Mouse (Mus musculus) heart, embryonic 12.5 days (tissue): Measurements from ENCODE around the gene Fer. TPM values are rescaled to one million over a fixed set of nuclear protein-coding genes. Genes with fewer than 3 reads are reported as not detected.

Experiments
- ATAC-seq: fragments of 200-750 bp; cut with Nextera tagmentation; 2 replicates; pipeline ENCODE4 v1.8.0; 2017; ENCODE audit warnings: moderate TSS enrichment, moderate library complexity; ENCODE audit not compliant: insufficient number of reproducible peaks, low FRiP score
- H3K27ac ChIP-seq: fragments of 300-500 bp; sonication (generic); 2 replicates; pipeline ENCODE4 v1.5.1; 2016; ENCODE audit warnings: mild to moderate bottlenecking, moderate library complexity; ENCODE audit not compliant: poor library complexity, severe bottlenecking
- H3K27me3 ChIP-seq: fragments of 300-500 bp; sonication (generic); replicated peaks from 2 replicates; pipeline ENCODE4 v1.6.1; 2016; ENCODE audit warnings: mild to moderate bottlenecking, moderate library complexity
- H3K36me3 ChIP-seq: fragments of 300-500 bp; sonication (generic); 2 replicates; pipeline ENCODE4 v1.6.1; 2016; ENCODE audit warnings: mild to moderate bottlenecking, moderate library complexity
- H3K4me1 ChIP-seq: fragments of 300-500 bp; sonication (generic); replicated peaks from 2 replicates; pipeline ENCODE4 v1.6.1; 2016; ENCODE audit warnings: mild to moderate bottlenecking
- H3K4me2 ChIP-seq: fragments of 300-500 bp; sonication (generic); 2 replicates; pipeline ENCODE4 v1.6.1; 2016; ENCODE audit warnings: mild to moderate bottlenecking, moderate library complexity
- H3K4me3 ChIP-seq: fragments of 300-500 bp; sonication (generic); 2 replicates; pipeline ENCODE4 v1.5.1; 2016; ENCODE audit warnings: mild to moderate bottlenecking
- H3K9ac ChIP-seq: fragments of 300-500 bp; sonication (generic); 2 replicates; pipeline ENCODE4 v1.6.1; 2016; ENCODE audit warnings: mild to moderate bottlenecking, moderate library complexity
- H3K9me3 ChIP-seq: fragments of 300-500 bp; sonication (generic); replicated peaks from 2 replicates; pipeline ENCODE4 v1.6.1; 2016; ENCODE audit warnings: mild to moderate bottlenecking, moderate library complexity
- WGBS: fragments of 180-500 bp; shearing (Covaris S2); methylation state at CpG from one replicate; pipeline ENCODE4 v1.1.7; 2016; 5-methylcytosine and 5-hydroxymethylcytosine counted together
- polyA plus RNA-seq: library from polyadenylated mRNA; unstranded; fragments of >200 nt; fragmentation: Nextera tagmentation; extraction: Ambion mirVana; gene quantifications from 2 replicates; pipeline ENCODE4 v1.2.1, GENCODE M21; 2016

The Fer gene
- polyA plus RNA-seq, 1 experiment from 2014 or later, result 27.7 TPM

- Histone ChIP-seq H3K4me3 (no peak overlapping the region), H3K27ac (no peak overlapping the region)
- ATAC-seq, result no peak
These were observed 253.9 kb downstream of the Fer start for GRCm38 (mm10) chr17:64116762-64117161.

DNA sequence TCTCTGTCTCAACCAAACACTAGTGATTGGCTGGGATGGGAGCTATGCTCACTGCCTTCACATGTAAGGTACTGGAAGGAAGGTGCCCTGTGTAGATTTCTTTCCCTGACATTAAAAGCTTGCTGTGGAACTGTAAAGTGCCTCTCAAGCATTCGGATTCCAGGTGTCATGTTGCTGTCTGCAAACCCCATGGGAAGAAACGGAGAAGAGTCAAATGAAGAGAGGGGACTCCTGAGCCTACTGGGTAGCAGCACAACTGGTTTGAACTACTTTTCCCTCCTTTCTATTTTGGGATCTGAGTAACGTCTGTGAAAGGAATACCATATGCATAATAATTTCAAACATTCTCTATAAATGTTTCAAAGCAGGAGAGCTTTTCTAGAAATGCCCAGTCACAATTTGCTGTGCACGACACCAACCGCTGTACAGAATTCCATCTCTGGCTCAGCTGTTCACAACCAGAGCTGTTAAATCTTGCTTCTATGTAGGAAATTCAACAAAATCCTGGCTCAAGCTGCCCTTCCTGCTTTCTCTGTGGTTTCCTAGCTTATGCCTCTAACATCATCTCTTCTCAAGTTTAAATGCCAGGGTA, 256.9 kb downstream of the Fer start:
- 70% methylated on average over 5 of the region's 5 CpGs for WGBS
- Histone ChIP-seq H3K36me3 (no peaks in the 10 kb centered on the region), H3K4me1 (peaks cover 16% of the 10 kb centered on the region; the same call in 1 of the 2 replicates), H3K4me3 (no peak overlapping the region), H3K9ac (no peak overlapping the region), H3K9me3 (no peaks in the 10 kb centered on the region), H3K4me2 (no peak overlapping the region), H3K27ac (no peak overlapping the region), H3K27me3 (no peaks in the 10 kb centered on the region)
- ATAC-seq, result no peak

More at GRCm38 (mm10) chr17:64116762-64117161, 253.9 kb downstream of the Fer start:
- Histone ChIP-seq H3K9me3 (no peaks in the 10 kb centered on the region), H3K36me3 (no peaks in the 10 kb centered on the region), H3K27me3 (no peaks in the 10 kb centered on the region), H3K4me2 (no peak overlapping the region), H3K4me1 (no peaks in the 10 kb centered on the region), H3K9ac (no peak overlapping the region)
- WGBS, result 87% methylated on average over 6 of the region's 6 CpGs

- Histone ChIP-seq H3K4me1 (peaks cover 16% of the 10 kb centered on the region; the same call in 1 of the 2 replicates), H3K36me3 (no peaks in the 10 kb centered on the region), H3K9me3 (no peaks in the 10 kb centered on the region), H3K4me3 (no peak overlapping the region), H3K27me3 (no peaks in the 10 kb centered on the region), H3K27ac (no peak overlapping the region), H3K4me2 (no peak overlapping the region), H3K9ac (no peak overlapping the region)
- ATAC-seq, result no peak
- 87% methylated on average over 11 of the region's 11 CpGs for WGBS
These were observed 259.7 kb downstream of the Fer start for GRCm38 (mm10) chr17:64122556-64122955.

GRCm38 (mm10) chr17:64123732-64124131, 260.9 kb downstream of the Fer start:
- WGBS, result 71% methylated on average over 3 of the region's 3 CpGs
- H3K27ac ChIP-seq, result peak overlapping the region; percentile 44; the same call in 1 of the 2 replicates
- H3K36me3 ChIP-seq, result no peaks in the 10 kb centered on the region

GRCm38 (mm10) chr17:64126904-64127303, 264.0 kb downstream of the Fer start:
- H3K27ac ChIP-seq, result no peak overlapping the region
- no peaks in the 10 kb centered on the region for H3K27me3 ChIP-seq
- no peak overlapping the region for H3K4me3 ChIP-seq
- H3K36me3 ChIP-seq, result no peaks in the 10 kb centered on the region
- no peak for ATAC-seq
- H3K9me3 ChIP-seq, result no peaks in the 10 kb centered on the region
- H3K4me2 ChIP-seq, result no peak overlapping the region
- no peak overlapping the region for H3K9ac ChIP-seq
- H3K4me1 ChIP-seq, result peaks cover 20% of the 10 kb centered on the region
- 86% methylated on average over 5 of the region's 5 CpGs for WGBS

More at GRCm38 (mm10) chr17:64123732-64124131, 260.9 kb downstream of the Fer start:
- Histone ChIP-seq H3K9ac (no peak overlapping the region), H3K27me3 (no peaks in the 10 kb centered on the region), H3K4me1 (peaks cover 16% of the 10 kb centered on the region; the same call in 1 of the 2 replicates), H3K4me3 (no peak overlapping the region), H3K9me3 (no peaks in the 10 kb centered on the region), H3K4me2 (no peak overlapping the region)
- ATAC-seq, result no peak

GRCm38 (mm10) chr17:64129750-64130149, 266.9 kb downstream of the Fer start:
- no peak overlapping the region for H3K27ac ChIP-seq
- 0 out of 2 replicates have a peak, but pooled peaks cover 3% of the 10 kb centered on the region for H3K36me3 ChIP-seq
- no peaks in the 10 kb centered on the region for H3K9me3 ChIP-seq
- peaks cover 16% of the 10 kb centered on the region for H3K4me1 ChIP-seq
- H3K4me3 ChIP-seq, result no peak overlapping the region
- H3K27me3 ChIP-seq, result no peaks in the 10 kb centered on the region
- no peak overlapping the region for H3K9ac ChIP-seq
- H3K4me2 ChIP-seq, result no peak overlapping the region
- 55% methylated on average over 2 of the region's 2 CpGs for WGBS
- ATAC-seq, result no peak

- no peak for ATAC-seq
- no peak overlapping the region for H3K4me2 ChIP-seq
- H3K27me3 ChIP-seq, result no peaks in the 10 kb centered on the region
- no peaks in the 10 kb centered on the region for H3K9me3 ChIP-seq
- H3K4me3 ChIP-seq, result no peak overlapping the region
- 0 out of 2 replicates have a peak, but pooled peaks cover 3% of the 10 kb centered on the region for H3K36me3 ChIP-seq
- H3K27ac ChIP-seq, result no peak overlapping the region
- no peak overlapping the region for H3K9ac ChIP-seq
- H3K4me1 ChIP-seq, result peaks cover 18% of the 10 kb centered on the region
- WGBS, result 62% methylated on average over 3 of the region's 3 CpGs
These were observed 267.5 kb downstream of the Fer start for GRCm38 (mm10) chr17:64130356-64130755.

- H3K27ac ChIP-seq, result peak overlapping the region; percentile 43; the same call in 1 of the 2 replicates
- 57% methylated on average over 6 of the region's 6 CpGs for WGBS
- no peak overlapping the region for H3K4me2 ChIP-seq
- H3K9ac ChIP-seq, result no peak overlapping the region
- H3K36me3 ChIP-seq, result 0 out of 2 replicates have a peak, but pooled peaks cover 3% of the 10 kb centered on the region
- no peaks in the 10 kb centered on the region for H3K27me3 ChIP-seq
- H3K4me1 ChIP-seq, result peaks cover 18% of the 10 kb centered on the region
- H3K9me3 ChIP-seq, result no peaks in the 10 kb centered on the region
- no peak for ATAC-seq
- no peak overlapping the region for H3K4me3 ChIP-seq
These were observed 269.3 kb downstream of the Fer start for GRCm38 (mm10) chr17:64132183-64132582.

- peaks cover 22% of the 10 kb centered on the region for H3K36me3 ChIP-seq
- H3K9ac ChIP-seq, result no peak overlapping the region
- no peak overlapping the region for H3K4me3 ChIP-seq
- no peak for ATAC-seq
- 68% methylated on average over 8 of the region's 8 CpGs for WGBS
- H3K27me3 ChIP-seq, result no peaks in the 10 kb centered on the region
- peaks cover 37% of the 10 kb centered on the region for H3K4me1 ChIP-seq
- H3K4me2 ChIP-seq, result no peak overlapping the region
- no peaks in the 10 kb centered on the region for H3K9me3 ChIP-seq
- no peak overlapping the region for H3K27ac ChIP-seq
These were observed 273.2 kb downstream of the Fer start for GRCm38 (mm10) chr17:64135941-64136650.

- Histone ChIP-seq H3K9me3 (no peaks in the 10 kb centered on the region), H3K27ac (no peak overlapping the region)
- no peak for ATAC-seq
These were observed 275.3 kb downstream of the Fer start for GRCm38 (mm10) chr17:64138036-64138717.

DNA sequence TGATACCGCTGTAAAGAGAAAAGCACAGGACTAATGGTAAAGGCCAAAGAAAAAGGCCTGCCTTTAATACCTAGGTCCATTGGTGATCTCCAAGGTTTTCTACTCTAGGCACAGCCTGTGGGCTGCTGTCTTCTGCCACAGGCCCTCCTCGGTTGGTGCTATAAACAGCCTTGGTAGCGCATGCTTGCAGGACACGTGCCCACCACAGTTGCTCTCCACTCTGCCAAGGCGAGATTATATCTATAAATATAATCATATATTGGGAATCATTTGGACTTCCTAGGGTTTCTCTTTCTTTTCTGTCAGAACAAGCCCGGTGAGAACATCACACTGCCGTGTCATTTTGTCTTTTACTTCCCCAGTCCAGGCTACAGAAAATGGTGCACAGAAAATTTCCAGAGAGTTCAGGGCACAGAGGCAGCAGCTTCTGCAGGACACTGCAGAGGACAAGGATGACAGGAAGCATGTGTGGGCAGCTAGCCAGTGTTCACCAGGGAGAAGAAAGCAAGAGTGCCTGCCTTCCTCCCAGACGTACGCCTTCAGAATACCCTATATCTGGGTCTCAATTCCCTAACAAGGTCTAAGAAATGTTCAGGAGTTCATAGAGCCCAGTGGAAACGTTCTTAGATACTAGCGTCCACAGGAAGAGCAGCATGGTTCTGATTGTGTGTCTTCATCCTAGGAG, 276.5 kb downstream of the Fer start:
- peaks cover 37% of the 10 kb centered on the region for H3K4me1 ChIP-seq
- peaks cover 19% of the 10 kb centered on the region for H3K36me3 ChIP-seq
- WGBS, result 82% methylated on average over 11 of the region's 11 CpGs
- H3K4me3 ChIP-seq, result no peak overlapping the region
- H3K4me2 ChIP-seq, result no peak overlapping the region
- H3K9ac ChIP-seq, result no peak overlapping the region
- no peaks in the 10 kb centered on the region for H3K9me3 ChIP-seq
- H3K27me3 ChIP-seq, result no peaks in the 10 kb centered on the region
- H3K27ac ChIP-seq, result no peak overlapping the region
- no peak for ATAC-seq

More at GRCm38 (mm10) chr17:64138036-64138717, 275.3 kb downstream of the Fer start:
- peaks cover 37% of the 10 kb centered on the region for H3K4me1 ChIP-seq
- H3K4me2 ChIP-seq, result no peak overlapping the region
- no peaks in the 10 kb centered on the region for H3K27me3 ChIP-seq
- 82% methylated on average over 8 of the region's 8 CpGs for WGBS
- no peak overlapping the region for H3K4me3 ChIP-seq
- peaks cover 22% of the 10 kb centered on the region for H3K36me3 ChIP-seq
- H3K9ac ChIP-seq, result no peak overlapping the region
